Mouse (Mus musculus): ENCODE data around the gene Lig1. TPM values are rescaled to one million over a fixed set of nuclear protein-coding genes. Genes with fewer than 3 reads are reported as not detected.
"Not testable (repeated sequence)": the region's sequence is repeated elsewhere in the genome, so short reads cannot be mapped to it uniquely, and the experiment has no call there.

Lig1 gene
- 87.2 and 89.2 TPM in 2 replicates for polyA plus RNA-seq (2015; fragmentation: Nextera tagmentation; extraction: Ambion mirVana)

DNA sequence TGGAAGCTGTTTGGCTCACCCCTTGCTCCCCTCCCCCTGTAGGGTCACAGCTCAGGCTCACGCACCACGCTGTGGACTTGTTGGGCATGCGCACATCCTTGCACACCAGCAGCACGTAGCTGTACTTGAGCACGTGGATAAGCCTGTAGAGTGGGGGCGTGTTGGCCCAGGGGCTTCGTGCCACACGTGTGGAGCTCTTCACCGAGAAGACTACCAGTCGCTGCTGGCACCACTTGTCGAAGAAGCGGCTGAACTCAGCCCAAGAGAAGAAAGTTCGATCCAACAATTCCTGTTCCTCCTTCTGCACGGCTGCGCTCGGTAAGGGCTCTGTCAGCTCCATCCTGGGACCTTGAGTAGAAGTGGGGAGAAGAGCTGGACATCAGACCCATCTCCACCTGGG is at the start of gene Lig1:
Gene Lig1 (plus strand): TSS at position 203 of the 400 bp plus-strand sequence.
- Histone ChIP-seq H3K36me3 (peaks cover 2% of the 10 kb centered on the region; the same call in 1 of the 2 replicates), H3K4me1 (replicated peaks) (no peaks in the 10 kb centered on the region; the same call in 1 of the 2 replicates), H3K9me3 (no peaks in the 10 kb centered on the region), H3K27ac (peak within 1 kb of the TSS; percentile 90), H3K27me3 (replicated peaks) (no peaks in the 10 kb centered on the region), H3K4me3 (replicated peaks) (peak within 1 kb of the TSS; percentile 76), H3K4me2 (replicated peaks) (peak within 1 kb of the TSS; percentile 78), H3K9ac (peak within 1 kb of the TSS; percentile 75)
- WGBS: 97% methylated on average over 16 of the region's 16 CpGs
- ATAC-seq: no peak

DNA sequence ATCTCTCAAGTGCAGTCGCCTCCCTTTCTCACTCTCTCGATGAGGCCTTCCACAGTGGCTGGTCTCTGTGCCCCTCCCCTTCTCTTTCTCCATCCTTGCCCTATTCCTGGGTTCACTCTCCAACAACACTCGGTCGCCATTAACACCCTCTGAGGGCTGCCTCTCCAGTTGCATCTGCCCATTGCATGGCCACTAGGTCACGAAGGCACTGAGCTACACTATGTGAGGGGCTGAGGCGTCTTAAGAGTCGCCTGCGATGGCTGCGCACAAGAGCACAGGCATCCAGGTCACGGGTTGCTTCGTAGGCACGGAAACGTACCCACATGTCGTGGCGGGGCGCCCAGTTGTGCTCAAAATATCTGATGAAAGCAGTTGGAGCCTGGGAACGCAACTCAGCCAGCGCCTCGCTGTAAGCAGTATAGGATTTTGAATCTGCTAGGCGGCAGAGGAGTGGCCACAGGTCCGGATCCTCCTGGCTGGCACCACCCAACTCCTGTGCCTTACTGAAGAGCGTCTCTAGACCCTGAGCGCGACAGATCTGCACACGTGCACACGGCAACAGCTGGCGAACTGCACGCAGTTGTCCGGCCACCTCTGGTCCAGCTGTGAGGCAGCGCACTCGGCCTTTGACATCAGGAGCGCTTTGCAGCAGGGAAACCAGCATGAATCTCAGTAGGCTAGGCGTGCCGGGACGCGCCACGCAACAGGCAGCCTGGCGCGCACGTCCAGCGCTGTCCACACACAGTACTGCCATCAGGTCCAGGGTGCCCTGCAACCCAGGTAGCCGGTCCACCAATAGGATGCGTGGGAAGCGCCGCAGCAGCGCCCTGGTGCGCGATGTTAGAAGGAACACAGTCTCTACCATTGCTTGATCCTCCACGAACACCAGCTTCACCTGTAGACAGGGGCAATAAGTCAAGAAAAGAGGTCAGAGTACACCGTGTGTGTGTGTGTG is 16.1 kb upstream of the Lig1 start:
- peak overlapping the region; percentile 5; the same call in 1 of the 2 replicates for H3K4me2 ChIP-seq (replicated peaks)
- no peaks in the 10 kb centered on the region for H3K4me1 ChIP-seq (replicated peaks)
- no peak overlapping the region for H3K4me3 ChIP-seq (replicated peaks)
- no peak overlapping the region for H3K27ac ChIP-seq
- no peaks in the 10 kb centered on the region for H3K27me3 ChIP-seq (replicated peaks)
- H3K9me3 ChIP-seq: no peaks in the 10 kb centered on the region
- WGBS: 47% methylated on average over 50 of the region's 50 CpGs
- ATAC-seq: peak; percentile 47; the same call in 1 of the 2 replicates
- H3K9ac ChIP-seq: no peak overlapping the region
- H3K36me3 ChIP-seq: no peaks in the 10 kb centered on the region

DNA sequence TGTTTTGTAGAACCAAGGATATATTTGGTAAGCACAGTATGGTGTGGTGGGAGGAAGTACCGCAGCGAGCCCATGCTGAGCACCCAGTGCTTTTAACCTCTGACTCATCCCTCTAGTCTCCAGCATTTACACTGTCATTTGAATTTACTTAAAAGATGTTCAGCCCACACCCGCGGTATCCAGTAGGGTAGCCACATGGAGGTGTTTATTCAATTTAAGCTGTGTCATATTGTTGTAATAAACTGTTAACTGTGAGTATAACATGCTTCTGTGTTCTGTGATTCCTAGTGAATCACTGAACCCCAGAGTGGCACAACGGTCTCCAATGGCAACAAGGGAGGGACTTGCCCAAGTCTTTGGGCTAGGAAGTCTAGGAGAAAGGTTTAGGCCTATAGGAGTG is 13.2 kb upstream of the Lig1 start:
- Histone ChIP-seq H3K9ac (no peak overlapping the region), H3K27me3 (replicated peaks) (no peaks in the 10 kb centered on the region), H3K4me3 (replicated peaks) (no peak overlapping the region), H3K36me3 (no peaks in the 10 kb centered on the region), H3K4me1 (replicated peaks) (no peaks in the 10 kb centered on the region), H3K27ac (no peak overlapping the region), H3K9me3 (no peaks in the 10 kb centered on the region), H3K4me2 (replicated peaks) (no peak overlapping the region)
- ATAC-seq: no peak
- WGBS: 76% methylated on average over 5 of the region's 5 CpGs

DNA sequence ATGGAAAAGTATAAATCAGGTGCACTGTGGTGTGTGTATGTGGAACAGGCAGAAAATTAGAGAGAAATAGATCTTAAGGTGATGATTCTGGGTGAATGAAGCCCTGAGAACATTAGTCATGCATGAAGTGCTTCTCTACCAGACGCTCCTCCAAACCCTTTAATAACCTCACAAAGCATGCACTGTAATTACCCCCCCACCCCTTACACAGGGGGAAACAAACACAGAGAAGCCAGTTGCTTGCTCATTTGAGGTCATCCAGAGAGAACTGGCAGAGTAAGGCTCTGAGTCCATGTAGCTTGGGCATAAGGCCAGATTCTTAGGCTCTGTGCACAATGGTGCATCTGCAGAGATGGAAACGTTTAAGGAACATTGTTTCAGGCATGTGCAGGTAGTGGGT is 12.7 kb upstream of the Lig1 start:
- ATAC-seq: no peak
- H3K9me3 ChIP-seq: no peaks in the 10 kb centered on the region
- WGBS: 74% methylated on average over 2 of the region's 2 CpGs

DNA sequence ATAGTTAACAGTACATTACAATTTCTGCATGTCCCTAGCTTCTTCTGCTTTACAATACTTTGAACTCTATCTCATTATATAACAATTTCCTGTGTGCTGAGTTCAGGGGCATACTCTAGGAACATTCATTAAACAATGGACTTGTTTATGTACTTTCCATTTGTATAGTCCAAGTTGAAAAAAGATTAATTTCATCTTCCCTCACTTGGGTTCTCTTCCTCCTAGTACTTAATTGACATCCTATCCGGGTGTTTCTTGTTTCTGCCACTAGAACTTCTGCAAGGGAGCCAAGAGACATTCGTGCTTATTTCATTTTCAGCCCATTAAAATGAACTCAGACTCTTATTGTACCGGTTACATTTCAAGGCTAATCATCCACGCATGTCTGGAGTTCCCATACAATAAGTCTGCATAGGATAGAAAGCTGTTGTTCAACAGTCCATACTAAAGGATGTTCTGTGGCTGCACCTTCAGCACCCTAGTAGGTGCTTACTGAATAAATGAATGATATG is 8.3 kb upstream of the Lig1 start:
- no peak for ATAC-seq
- Histone ChIP-seq H3K27me3 (replicated peaks) (no peaks in the 10 kb centered on the region), H3K4me3 (replicated peaks) (no peak overlapping the region), H3K4me2 (replicated peaks) (no peak overlapping the region), H3K36me3 (no peaks in the 10 kb centered on the region), H3K27ac (no peak overlapping the region), H3K9ac (no peak overlapping the region), H3K9me3 (no peaks in the 10 kb centered on the region), H3K4me1 (replicated peaks) (no peaks in the 10 kb centered on the region)
- 86% methylated on average over 4 of the region's 4 CpGs for WGBS

More for the DNA sequence above, 12.7 kb upstream of the Lig1 start:
- H3K4me3 ChIP-seq (replicated peaks): no peak overlapping the region
- H3K9ac ChIP-seq: no peak overlapping the region
- H3K36me3 ChIP-seq: no peaks in the 10 kb centered on the region
- H3K27ac ChIP-seq: no peak overlapping the region
- no peak overlapping the region for H3K4me2 ChIP-seq (replicated peaks)
- no peaks in the 10 kb centered on the region for H3K4me1 ChIP-seq (replicated peaks)
- no peaks in the 10 kb centered on the region for H3K27me3 ChIP-seq (replicated peaks)

DNA sequence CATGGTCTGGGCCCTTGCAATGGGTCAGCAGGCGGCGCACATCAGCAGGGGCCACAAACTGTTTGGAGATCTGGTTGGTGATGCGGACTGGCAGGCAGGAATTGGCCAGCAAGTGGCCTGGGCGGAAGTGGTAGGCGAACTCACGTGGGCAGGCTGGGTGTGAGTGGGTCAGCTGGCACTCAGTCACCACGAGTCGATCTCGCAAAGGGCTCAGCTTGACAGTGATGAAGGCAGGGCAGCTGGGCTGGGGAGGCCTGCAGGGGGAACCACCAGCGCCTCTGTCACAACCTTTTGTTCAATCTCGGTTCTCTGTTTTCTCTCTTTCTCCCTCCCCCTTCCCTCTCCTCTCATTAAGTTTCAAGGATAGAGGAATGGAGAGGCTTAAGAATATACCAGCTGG is 7.7 kb upstream of the Lig1 start:
- Histone ChIP-seq H3K4me2 (replicated peaks) (no peak overlapping the region), H3K4me1 (replicated peaks) (no peaks in the 10 kb centered on the region), H3K9me3 (no peaks in the 10 kb centered on the region), H3K9ac (no peak overlapping the region), H3K27ac (no peak overlapping the region), H3K36me3 (no peaks in the 10 kb centered on the region), H3K4me3 (replicated peaks) (no peak overlapping the region), H3K27me3 (replicated peaks) (no peaks in the 10 kb centered on the region)
- ATAC-seq: no peak
- 79% methylated on average over 11 of the region's 11 CpGs for WGBS

DNA sequence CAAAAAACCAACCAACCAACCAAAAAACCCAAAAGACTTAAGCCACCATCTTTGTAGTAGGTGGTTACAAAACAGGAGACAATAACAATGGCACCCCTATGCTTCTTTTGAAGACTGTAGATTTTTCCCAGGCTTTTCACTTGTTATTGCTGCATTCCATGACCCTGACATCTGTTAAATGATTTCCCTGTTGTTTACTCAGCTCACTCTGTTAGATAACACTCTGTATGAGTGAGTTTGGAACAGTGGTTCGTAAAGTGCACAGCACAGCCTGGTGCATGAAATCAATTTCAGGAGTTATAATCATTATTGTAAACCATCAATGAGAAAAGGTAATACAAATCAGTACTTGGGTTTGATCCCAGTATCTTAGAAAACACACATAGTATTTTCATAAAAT is 5.4 kb upstream of the Lig1 start:
- ATAC-seq: no peak
- no peaks in the 10 kb centered on the region for H3K27me3 ChIP-seq (replicated peaks)
- no peaks in the 10 kb centered on the region for H3K9me3 ChIP-seq
- H3K4me1 ChIP-seq (replicated peaks): no peaks in the 10 kb centered on the region
- H3K9ac ChIP-seq: no peak overlapping the region
- H3K36me3 ChIP-seq: no peaks in the 10 kb centered on the region; the same call in 1 of the 2 replicates
- no peak overlapping the region for H3K4me2 ChIP-seq (replicated peaks)
- 81% methylated on average over 1 of the region's 1 CpGs for WGBS
- H3K27ac ChIP-seq: no peak overlapping the region
- H3K4me3 ChIP-seq (replicated peaks): no peak overlapping the region

DNA sequence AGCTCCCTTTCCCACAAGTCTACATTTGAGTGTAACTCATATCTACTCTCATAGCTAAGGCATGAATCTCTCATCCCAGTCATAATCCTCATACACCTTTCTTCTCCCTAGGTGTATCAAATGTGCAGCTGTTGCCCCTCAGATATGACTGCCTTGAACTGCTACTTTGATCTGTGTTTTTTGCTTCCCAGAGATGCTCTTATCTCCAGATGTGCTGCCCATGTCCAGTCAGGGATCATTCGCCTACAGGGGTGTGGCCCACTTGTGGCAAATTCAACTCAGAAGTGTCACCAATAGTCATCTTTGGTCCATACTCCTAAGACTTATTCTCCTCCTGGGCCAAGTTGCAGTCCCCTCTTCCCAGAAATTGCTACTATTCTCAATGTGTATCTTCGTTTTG is 750 bp downstream of the Lig1 start:
- ATAC-seq: peak; percentile 13
- 18% methylated on average over 2 of the region's 2 CpGs for WGBS
- peak overlapping the region; percentile 90 for H3K27ac ChIP-seq

DNA sequence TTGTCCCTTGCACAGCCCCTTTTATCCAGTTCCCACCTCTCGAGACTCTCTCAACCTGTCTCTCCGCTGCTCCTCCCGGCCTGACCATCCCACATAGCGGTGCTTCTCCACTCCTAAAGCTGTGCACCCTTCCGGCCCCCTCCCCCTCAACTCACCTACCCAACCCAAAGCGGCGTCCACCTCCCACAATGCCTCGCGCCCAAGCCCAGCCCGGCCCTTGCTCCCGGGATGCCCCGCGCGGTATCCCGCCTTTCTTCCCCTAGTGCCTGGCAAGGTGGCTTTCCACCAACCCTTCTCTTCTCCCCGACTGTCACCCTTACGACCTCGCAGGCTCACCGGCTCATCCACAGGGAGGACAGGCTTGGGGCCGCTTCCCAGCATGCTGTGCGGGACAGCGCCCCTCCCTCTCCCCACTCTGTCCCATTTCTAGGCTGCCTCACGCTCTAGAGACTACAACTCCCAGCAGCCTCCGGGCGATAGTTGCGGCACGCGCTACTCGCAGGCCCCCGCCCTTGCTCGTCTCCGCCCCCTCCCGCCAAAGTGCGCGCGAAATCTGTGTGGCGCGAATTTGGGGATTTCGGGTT is 1.3 kb downstream of the Lig1 start, which contains the start of gene Zswim9:
Gene Zswim9 (minus strand): TSS at position 414 of the 584 bp plus-strand sequence.
- Histone ChIP-seq H3K27me3 (replicated peaks) (no peaks in the 10 kb centered on the region), H3K4me1 (replicated peaks) (no peaks in the 10 kb centered on the region; the same call in 1 of the 2 replicates), H3K4me2 (replicated peaks) (peak within 1 kb of the TSS; percentile 78), H3K4me3 (replicated peaks) (peak within 1 kb of the TSS; percentile 76), H3K27ac (peak within 1 kb of the TSS; percentile 90), H3K9ac (peak within 1 kb of the TSS; percentile 75), H3K36me3 (peaks cover 2% of the 10 kb centered on the region; the same call in 1 of the 2 replicates), H3K9me3 (no peaks in the 10 kb centered on the region)
- WGBS: under 1% methylated on average over 39 of the region's 39 CpGs
- ATAC-seq: peak; percentile 99

More for the DNA sequence above, 750 bp downstream of the Lig1 start:
- H3K4me2 ChIP-seq (replicated peaks): peak overlapping the region; percentile 78
- H3K9ac ChIP-seq: peak overlapping the region; percentile 75
- no peaks in the 10 kb centered on the region for H3K9me3 ChIP-seq
- no peaks in the 10 kb centered on the region for H3K27me3 ChIP-seq (replicated peaks)
- H3K4me1 ChIP-seq (replicated peaks): no peaks in the 10 kb centered on the region; the same call in 1 of the 2 replicates
- peaks cover 2% of the 10 kb centered on the region; the same call in 1 of the 2 replicates for H3K36me3 ChIP-seq
- peak overlapping the region; percentile 76 for H3K4me3 ChIP-seq (replicated peaks)

DNA sequence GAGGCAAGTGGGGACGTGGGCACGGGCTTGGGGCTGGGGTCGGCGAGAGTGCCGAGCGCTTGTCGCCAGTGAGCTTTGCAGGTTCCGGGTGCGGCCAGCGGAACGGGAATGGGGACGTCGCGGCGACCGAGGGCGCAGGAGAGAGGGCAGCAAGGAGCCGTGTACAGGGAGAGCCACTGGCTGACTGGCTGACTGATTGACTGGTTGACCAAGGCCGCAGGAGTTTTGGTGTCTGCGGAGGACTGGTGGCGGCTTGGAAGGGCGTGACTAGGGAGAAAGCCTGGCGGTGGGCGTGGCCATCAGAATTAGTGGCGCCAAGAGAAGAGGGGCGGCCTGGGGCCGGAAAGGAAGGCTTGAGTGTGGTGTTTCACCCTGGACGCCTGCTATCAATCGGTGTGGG is 1.9 kb downstream of the Lig1 start:
- ATAC-seq: peak; percentile 78
- under 1% methylated on average over 19 of the region's 29 CpGs for WGBS
- Histone ChIP-seq H3K4me3 (replicated peaks) (peak overlapping the region; percentile 76), H3K4me2 (replicated peaks) (peak overlapping the region; percentile 78), H3K9ac (peak overlapping the region; percentile 17; the same call in 1 of the 2 replicates), H3K27ac (peak overlapping the region; percentile 27; the same call in 1 of the 2 replicates)
- H3K36me3 ChIP-seq; H3K27me3 ChIP-seq (replicated peaks); H3K9me3 ChIP-seq; H3K4me1 ChIP-seq (replicated peaks): not testable (repeated sequence)

DNA sequence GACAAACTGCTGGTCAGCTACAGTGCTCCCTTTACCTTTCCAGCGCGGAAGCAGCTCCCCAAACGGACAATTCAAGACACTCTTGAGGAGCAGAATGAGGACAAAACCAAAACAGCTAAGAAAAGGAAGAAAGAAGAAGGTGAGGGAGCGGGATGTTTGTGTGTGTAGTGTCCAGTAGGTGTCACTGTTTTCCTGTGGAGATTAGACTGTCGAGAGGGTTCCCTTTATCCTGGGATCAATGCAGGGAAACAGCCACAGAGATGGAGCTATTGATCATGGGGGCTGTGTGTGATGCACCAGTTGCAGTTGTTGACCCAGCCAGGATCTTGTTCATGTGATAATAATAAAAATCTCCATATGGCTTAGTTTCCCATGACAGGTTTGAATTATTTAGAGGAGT is 11.5 kb downstream of the Lig1 start:
- H3K4me1 ChIP-seq (replicated peaks): no peaks in the 10 kb centered on the region
- peaks cover 36% of the 10 kb centered on the region for H3K36me3 ChIP-seq
- H3K27ac ChIP-seq: no peak overlapping the region
- no peak overlapping the region for H3K4me2 ChIP-seq (replicated peaks)
- H3K9ac ChIP-seq: no peak overlapping the region
- 44% methylated on average over 5 of the region's 5 CpGs for WGBS
- H3K4me3 ChIP-seq (replicated peaks): no peak overlapping the region
- no peak for ATAC-seq
- no peaks in the 10 kb centered on the region for H3K9me3 ChIP-seq
- H3K27me3 ChIP-seq (replicated peaks): no peaks in the 10 kb centered on the region

DNA sequence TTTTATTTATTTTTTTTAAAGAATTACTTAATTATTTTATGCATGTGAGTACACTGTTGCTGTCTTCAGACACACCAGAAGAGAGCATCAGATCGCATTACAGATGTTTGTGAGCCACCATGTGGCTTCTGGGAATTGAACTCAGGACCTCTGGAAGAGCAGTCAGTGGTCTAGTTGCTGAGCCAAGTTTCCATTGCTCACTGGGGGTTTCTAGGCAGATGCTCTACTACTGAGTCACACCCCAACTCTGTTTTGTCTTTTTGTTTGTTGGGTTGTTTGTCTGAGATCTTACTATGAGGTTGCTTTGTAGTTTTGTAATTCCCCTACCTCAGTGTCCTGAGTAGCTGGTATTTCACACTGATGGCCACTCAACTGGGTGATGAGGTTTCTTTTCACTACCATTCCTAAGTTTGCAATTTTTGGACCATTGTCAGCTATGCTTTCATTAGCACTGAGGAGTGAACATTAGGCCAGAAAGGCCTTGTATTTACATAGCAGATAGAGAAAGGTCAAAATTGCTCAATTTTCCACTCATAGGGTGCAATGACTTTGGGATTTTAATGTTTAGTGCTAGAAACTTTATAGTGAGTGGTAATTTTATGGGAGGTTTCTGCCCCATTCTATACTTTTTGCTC is 13.1 kb downstream of the Lig1 start:
- no peaks in the 10 kb centered on the region for H3K4me1 ChIP-seq (replicated peaks)
- WGBS: 98% methylated on average over 1 of the region's 1 CpGs
- ATAC-seq: no peak
- no peaks in the 10 kb centered on the region for H3K9me3 ChIP-seq
- H3K27me3 ChIP-seq (replicated peaks): no peaks in the 10 kb centered on the region
- no peak overlapping the region for H3K27ac ChIP-seq
- no peak overlapping the region for H3K4me2 ChIP-seq (replicated peaks)
- no peak overlapping the region for H3K9ac ChIP-seq
- H3K4me3 ChIP-seq (replicated peaks): no peak overlapping the region
- H3K36me3 ChIP-seq: peaks cover 41% of the 10 kb centered on the region

Measured in intestine, embryonic 15.5 days (tissue).